Mouse (Mus musculus) megakaryocyte, embryonic 14.5 days (primary cell): ENCODE results near the gene Zfp689. TPM values are rescaled to one million over a fixed set of nuclear protein-coding genes. Genes with fewer than 3 reads are reported as not detected.
"Not testable (repeated sequence)": the region's sequence is repeated elsewhere in the genome, so short reads cannot be mapped to it uniquely, and the experiment has no call there.

Source experiments
- H3K27me3 ChIP-seq: replicated peaks from 2 replicates; pipeline ENCODE3; 2012; ENCODE audit warnings: inconsistent platforms
- H3K36me3 ChIP-seq: replicated peaks from 2 replicates; pipeline ENCODE3; 2012; ENCODE audit warnings: low read length, inconsistent platforms, mixed read lengths
- H3K4me1 ChIP-seq: 2 replicates; pipeline ENCODE4 v1.6.1; 2012; ENCODE audit warnings: inconsistent platforms
- H3K4me3 ChIP-seq: replicated peaks from 2 replicates; pipeline ENCODE3; 2012; ENCODE audit warnings: moderate library complexity, mild to moderate bottlenecking, inconsistent platforms
- H3K9me3 ChIP-seq: 2 replicates; pipeline ENCODE4 v1.6.1; 2012; ENCODE audit warnings: inconsistent platforms
- FLI1 ChIP-seq: IDR thresholded peaks from 2 replicates; pipeline ENCODE4 v1.6.1; 2012; ENCODE audit warnings: low read length, inconsistent platforms, mixed read lengths
- GATA1 ChIP-seq: IDR thresholded peaks from 3 replicates; pipeline ENCODE4 v1.6.1; 2012; ENCODE audit warnings: mixed read lengths, low read length, inconsistent platforms, borderline replicate concordance
- polyA plus RNA-seq: library from polyadenylated mRNA; stranded (reverse); fragments of >175 nt; gene quantifications from 2 replicates; pipeline ENCODE4 v1.2.3, GENCODE M21; 2012; ENCODE audit warnings: low replicate concordance; ENCODE audit not compliant: insufficient read depth

Zfp689 gene
- polyA plus RNA-seq, 1 experiment, result 4.4 TPM

DNA sequence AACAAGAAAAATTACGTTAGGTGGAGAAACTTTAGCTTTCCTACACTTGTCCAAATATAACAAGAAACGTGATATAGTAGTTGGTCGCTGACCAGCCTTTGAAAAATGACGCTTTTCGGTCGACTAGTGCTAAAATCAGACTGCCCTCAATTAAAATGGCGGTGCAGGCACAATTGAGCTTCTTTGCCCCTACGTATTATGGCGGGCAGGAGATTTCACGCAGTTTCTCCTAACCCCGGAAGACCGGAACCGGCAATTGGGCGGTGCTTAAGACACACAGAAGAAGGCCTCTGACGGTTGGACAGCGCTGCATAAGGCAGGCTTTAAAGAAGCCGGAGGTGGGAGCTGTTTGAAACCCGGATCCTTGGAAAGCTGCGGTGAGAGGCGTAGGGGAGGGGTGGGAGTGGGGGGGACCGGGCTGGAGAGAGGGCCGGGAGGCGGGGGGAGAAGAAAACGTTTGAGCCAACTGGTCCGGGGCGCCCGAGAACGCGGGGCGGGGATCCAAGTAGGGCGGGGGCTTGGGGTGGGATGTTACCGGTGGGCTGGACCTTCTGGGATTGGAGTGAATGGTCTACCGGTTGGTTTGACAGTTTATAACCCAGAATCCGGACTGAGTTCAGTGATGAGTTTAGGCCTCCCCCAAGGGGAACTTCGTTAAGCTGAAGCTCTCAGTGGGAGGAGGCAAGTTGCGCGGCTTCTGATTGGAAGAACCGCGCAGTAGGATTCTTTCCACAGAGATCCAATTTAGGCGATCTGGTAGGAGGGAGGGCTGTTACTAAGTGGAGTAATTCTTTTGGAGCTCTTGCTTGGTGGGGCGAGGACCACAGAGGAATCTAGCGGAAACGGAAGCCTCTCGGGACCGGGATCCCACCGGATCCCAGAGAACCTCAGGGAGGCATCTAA, 22.0 kb upstream of the Zfp689 start:
- Histone ChIP-seq H3K4me3 (peak overlapping the region; percentile 95), H3K4me1 (peaks cover 44% of the 10 kb centered on the region), H3K36me3 (peaks cover 68% of the 10 kb centered on the region), H3K9me3 (0 out of 2 replicates have a peak, but pooled peaks cover 5% of the 10 kb centered on the region), H3K27me3 (no peaks in the 10 kb centered on the region)
- TF ChIP-seq GATA1 (no peak), FLI1 (no peak)

DNA sequence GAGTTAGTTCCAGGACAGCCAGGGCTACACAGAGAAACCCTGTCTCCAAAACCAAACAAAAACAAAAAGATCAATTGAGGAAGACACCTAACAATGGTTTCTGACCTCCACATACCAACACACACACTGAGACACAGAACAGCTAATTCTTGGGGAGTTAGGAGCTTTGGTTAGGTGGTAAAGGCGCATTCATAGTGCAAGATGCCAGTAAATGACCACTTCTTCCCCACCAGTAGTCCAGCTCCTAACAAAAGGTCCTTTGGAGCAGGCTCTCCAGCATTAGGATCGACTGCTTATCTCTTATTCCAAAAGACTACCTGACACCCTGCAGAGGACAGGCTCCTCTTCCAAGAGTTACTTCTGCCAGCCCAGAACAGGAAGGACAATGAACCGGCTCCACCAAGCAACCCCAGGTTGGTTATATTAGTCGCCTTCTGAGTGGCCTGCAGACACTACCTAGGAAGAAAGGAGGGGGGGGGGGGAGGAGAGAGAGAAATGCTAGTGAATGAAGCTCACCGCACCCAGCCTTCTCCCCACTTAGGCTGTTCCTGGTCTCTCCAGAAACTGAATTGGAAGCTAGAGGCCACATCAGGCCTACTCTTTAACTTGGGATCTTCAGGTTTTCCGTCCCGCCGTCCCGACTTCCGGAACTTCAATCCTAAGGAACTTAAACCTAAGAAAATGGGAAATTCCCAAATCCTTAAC, 21.2 kb upstream of the Zfp689 start:
- peaks cover 63% of the 10 kb centered on the region for H3K36me3 ChIP-seq
- H3K4me3 ChIP-seq, result peak overlapping the region; percentile 95
- H3K4me1 ChIP-seq, result peaks cover 35% of the 10 kb centered on the region
- 0 out of 2 replicates have a peak, but pooled peaks cover 5% of the 10 kb centered on the region for H3K9me3 ChIP-seq
- no peak for TF ChIP-seq FLI1
- no peak for TF ChIP-seq GATA1
- H3K27me3 ChIP-seq, result no peaks in the 10 kb centered on the region

DNA sequence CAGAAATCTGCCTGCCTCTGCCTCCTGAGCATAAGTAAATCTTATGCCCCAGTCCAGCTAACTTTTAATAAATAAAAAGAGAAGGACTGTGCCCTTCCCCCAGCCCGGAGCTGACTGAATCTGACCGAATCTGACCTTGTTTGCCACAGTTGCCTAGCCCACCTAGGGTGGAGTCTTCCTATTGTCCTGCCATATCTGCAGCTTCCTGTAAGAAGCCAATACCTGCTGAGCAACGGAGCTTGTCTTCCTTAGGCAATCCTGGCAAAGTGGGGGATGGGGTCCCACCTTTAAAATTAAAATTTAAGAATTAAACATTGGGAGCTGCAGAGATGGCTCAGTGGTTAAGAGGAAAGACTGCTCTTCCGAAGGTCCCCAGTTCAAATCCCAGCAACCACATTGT, 17.6 kb upstream of the Zfp689 start:
- H3K4me3 ChIP-seq, result no peak overlapping the region
- peaks cover 10% of the 10 kb centered on the region; the same call in 1 of the 2 replicates for H3K4me1 ChIP-seq
- peaks cover 42% of the 10 kb centered on the region for H3K36me3 ChIP-seq
- TF ChIP-seq FLI1 (no peak), GATA1 (no peak)
- H3K27me3 ChIP-seq, result no peaks in the 10 kb centered on the region
- 0 out of 2 replicates have a peak, but pooled peaks cover 5% of the 10 kb centered on the region for H3K9me3 ChIP-seq

DNA sequence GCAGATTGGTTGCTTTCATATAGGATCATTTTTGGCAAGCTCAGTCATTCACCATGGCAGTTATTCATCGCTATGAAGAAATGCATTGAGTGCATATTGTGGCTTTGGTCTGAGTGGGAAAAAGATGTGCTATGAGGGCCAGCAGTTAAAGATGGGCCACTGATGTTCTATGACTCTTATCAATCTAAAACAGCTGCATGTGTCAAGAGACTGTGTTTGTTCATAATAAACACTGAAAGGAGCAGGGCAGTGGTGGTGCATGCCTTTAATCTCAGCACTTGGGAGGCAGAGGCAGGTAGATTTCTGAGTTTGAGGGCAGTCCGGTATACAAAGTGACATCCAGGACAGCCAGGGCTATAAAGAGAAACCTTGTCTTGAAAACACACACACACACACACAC, 16.7 kb upstream of the Zfp689 start:
- H3K4me1 ChIP-seq, H3K4me3 ChIP-seq, H3K27me3 ChIP-seq, H3K9me3 ChIP-seq: not testable (repeated sequence)
- H3K36me3 ChIP-seq, result peaks cover 45% of the 10 kb centered on the region

DNA sequence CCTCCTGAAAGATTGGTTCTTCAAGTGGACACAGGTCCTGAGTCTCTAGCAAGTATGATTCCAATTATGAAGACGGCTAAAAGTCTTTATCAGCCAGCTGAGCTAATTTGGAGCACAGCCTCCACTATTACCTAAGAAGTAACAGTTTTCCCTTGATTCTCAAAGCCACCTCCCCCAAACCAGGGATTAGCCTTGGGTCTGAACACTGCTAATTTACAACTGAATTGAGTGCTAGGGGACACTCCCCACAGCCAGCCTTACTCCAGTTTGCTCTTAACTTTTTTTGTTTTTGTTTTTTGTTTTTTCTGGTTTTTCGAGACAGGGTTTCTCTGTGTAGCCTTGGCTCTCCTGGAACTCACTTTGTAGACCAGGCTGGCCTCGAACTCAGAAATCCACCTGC, 16.2 kb upstream of the Zfp689 start:
- Histone ChIP-seq H3K27me3 (no peaks in the 10 kb centered on the region), H3K4me3 (no peak overlapping the region), H3K36me3 (peaks cover 45% of the 10 kb centered on the region), H3K4me1 (peaks cover 8% of the 10 kb centered on the region; the same call in 1 of the 2 replicates), H3K9me3 (0 out of 2 replicates have a peak, but pooled peaks cover 5% of the 10 kb centered on the region)
- no peak for TF ChIP-seq GATA1
- TF ChIP-seq FLI1, result no peak

DNA sequence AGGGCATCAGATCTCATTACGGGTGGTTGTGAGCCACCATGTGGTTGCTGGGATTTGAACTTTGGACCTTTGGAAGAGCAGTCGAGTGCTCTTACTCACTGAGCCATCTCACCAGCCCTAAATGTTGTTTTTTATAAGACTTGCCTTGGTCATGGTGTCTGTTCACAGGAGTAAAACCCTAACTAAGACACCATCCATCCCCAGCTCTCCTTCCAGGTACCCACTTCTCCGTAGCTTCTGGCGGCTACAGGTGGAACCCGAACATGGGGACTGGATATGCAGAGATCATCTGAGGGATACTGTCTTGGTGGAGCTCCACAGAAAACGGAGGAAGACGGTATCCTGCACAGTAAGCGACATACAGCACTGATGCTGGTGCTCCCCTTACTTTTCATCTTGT, 10.4 kb upstream of the Zfp689 start, which contains the start of gene Prr14:
Prr14 (plus strand) TSS at position 301 of the 400 bp plus-strand sequence.
- H3K4me3 ChIP-seq, H3K4me1 ChIP-seq, H3K27me3 ChIP-seq: not testable (repeated sequence)
- Histone ChIP-seq H3K36me3 (peaks cover 53% of the 10 kb centered on the region), H3K9me3 (peaks cover 13% of the 10 kb centered on the region)

DNA sequence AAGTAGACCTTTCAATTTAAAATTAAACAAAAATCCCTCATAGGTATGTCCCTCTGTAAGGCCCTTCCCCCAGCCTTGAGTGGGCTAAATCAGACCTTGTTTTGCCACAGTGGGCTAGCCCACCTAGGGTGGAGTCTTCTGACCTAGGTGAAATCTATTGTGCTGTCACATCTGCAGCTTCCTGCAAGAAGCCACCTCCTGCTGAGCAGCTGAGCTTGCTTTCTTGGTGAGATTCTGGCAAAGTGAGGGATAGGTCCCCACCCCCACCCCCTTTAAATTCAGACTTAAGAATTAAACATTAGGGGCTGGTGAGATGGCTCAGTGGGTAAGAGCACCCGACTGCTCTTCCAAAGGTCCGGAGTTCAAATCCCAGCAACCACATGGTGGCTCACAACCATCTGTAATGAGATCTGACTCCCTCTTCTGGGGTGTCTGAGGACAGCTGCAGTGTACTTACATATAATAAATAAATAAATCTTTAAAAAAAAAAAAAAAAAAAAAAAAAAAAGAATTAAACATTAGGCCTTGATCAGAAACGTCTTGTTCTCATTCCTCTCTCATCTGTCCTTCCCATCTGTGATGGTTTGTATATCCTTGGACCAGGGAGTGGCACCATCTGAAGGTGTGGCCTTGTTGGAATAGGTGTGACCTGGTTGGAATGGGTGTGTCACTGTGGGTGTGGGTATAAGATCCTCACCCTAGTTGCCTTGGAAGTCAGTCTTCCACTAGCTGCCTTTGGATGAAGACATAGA, 9.6 kb upstream of the Zfp689 start:
- H3K4me1 ChIP-seq, H3K27me3 ChIP-seq, H3K4me3 ChIP-seq: not testable (repeated sequence)
- Histone ChIP-seq H3K36me3 (peaks cover 52% of the 10 kb centered on the region), H3K9me3 (peaks cover 13% of the 10 kb centered on the region)

DNA sequence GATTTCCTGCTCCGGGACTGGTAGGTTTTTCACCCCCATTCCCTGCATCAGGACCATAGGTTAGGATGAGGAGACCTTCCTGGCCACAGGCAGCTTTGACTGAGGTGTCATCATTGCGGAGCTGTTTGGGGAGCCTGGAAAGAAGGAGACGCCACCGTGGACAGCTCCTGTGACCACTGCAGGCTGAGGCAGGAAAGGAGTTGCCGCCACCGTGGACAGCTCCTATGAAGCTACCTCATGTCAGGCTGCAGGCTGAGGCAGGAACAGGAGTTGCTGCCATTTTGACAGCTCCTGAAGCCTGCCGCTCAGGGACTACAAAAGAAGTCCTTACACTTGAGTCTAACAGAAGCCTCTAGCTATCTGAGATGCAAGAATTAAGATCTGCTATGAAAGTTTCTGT, 5.9 kb upstream of the Zfp689 start:
- Histone ChIP-seq H3K4me3 (peak overlapping the region; percentile 17), H3K9me3 (peaks cover 13% of the 10 kb centered on the region), H3K36me3 (peaks cover 66% of the 10 kb centered on the region), H3K4me1 (peaks cover 24% of the 10 kb centered on the region), H3K27me3 (no peaks in the 10 kb centered on the region)
- no peak for TF ChIP-seq GATA1
- TF ChIP-seq FLI1, result no peak

DNA sequence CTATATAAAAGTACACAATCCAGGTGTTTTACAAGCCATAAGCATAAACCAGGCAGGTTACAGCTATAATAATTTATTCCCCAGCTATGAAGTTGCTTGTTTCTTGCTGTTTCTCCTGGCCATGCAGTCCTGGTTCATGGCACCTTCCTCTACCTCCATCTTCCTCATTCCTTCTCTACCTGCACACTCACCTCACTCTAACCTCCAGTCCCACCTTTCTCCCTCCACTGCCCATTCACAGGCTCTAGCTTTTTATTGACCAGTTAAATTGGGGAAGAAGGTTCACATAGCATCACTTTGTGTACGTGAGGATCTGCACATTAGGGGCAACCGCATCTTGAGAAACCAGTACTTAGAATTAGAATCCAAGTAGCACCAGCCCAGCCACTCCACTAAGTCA, 4.1 kb upstream of the Zfp689 start:
- H3K36me3 ChIP-seq, result peaks cover 55% of the 10 kb centered on the region
- TF ChIP-seq GATA1 (no peak), FLI1 (no peak)

DNA sequence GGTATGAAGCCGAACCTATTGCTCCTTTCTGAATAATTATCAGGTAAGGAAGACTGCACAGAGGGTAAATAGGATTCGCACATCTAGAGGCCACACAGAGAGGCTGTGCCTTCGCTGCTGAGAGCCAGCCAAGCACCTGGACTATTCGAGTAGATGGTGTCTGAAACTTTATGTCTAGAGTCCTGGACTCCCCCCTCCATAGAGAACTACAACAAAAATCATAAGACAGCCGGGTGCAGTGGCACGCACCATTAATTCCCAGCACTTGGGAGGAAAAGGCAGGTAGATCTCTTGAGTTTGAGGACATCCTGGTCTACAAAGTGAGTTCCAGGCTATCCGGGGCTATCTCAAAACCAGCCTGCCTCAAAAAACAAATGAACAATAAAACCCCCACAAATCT, 1.0 kb upstream of the Zfp689 start:
- no peaks in the 10 kb centered on the region for H3K27me3 ChIP-seq
- TF ChIP-seq GATA1, result no peak
- H3K4me1 ChIP-seq, result peaks cover 40% of the 10 kb centered on the region
- peaks cover 48% of the 10 kb centered on the region for H3K36me3 ChIP-seq
- no peaks in the 10 kb centered on the region for H3K9me3 ChIP-seq
- H3K4me3 ChIP-seq, result peak overlapping the region; percentile 97

More for the DNA sequence above, 4.1 kb upstream of the Zfp689 start:
- H3K4me1 ChIP-seq, result peaks cover 37% of the 10 kb centered on the region
- H3K9me3 ChIP-seq, result peaks cover 13% of the 10 kb centered on the region
- H3K27me3 ChIP-seq, result no peaks in the 10 kb centered on the region
- no peak overlapping the region for H3K4me3 ChIP-seq
